ENCODE assay signal across 22 mouse cellular contexts in genomic region chr8:87775889-87776288, GRCm38 (mm10).
DNase-seq lines count a peak whose midpoint lies in the region; ATAC-seq and TF ChIP-seq lines count a peak whose summit lies in the region.
"Had no signal": no experiment of that assay in that cellular context is flagged by ENCODE, and none has a peak within 500 bp of the region (broad histone marks: within the 10 kb centered on the region; RNA-seq: fewer than 3 reads in every experiment).

No protein-coding gene starts in this region.

- no peak overlapping the region for H3K9ac ChIP-seq in lung, embryonic 14.5 days

- intact Hi-C loops in heart, postnatal 14 days (cut with DNase I): no loop called here

- DNase-seq in cerebellum, postnatal 10 days: peak; percentile 51 to 68
- no peak for DNase-seq in cerebellum, postnatal 36 days
- DNase-seq in heart, adult 11 months: peak; percentile 28
- DNase-seq in heart, postnatal 14 days: no peak
- peak; percentile 56 for DNase-seq in lung, embryonic 14.5 days
- DNase-seq in lung, postnatal 25 days (ENCODE audit: low spot score): no peak
- DNase-seq in lung, postnatal 14 days: peak; percentile 10
- no peak for DNase-seq in lung, adult 18-20 months
- DNase-seq: adrenal gland, adult 2 months; adrenal gland, adult 8-10 months; adrenal gland, postnatal 10 days; adrenal gland, postnatal 14 days; adrenal gland, postnatal 25 days; adrenal gland, postnatal 36 days; B cell, adult 2 months; cerebellum, adult 11 months; cerebellum, adult 11-12 months had no signal

- H3K9me3 ChIP-seq in lung, embryonic 14.5 days (ENCODE audit: low read depth, low read length): no peaks in the 10 kb centered on the region

- 58% methylated on average over 3 of the region's 3 CpGs for WGBS in lung, embryonic 14.5 days

- no peak overlapping the region for H3K27ac ChIP-seq in lung, embryonic 14.5 days (ENCODE audit: low read depth)

- H3K4me3 ChIP-seq in lung, embryonic 14.5 days (ENCODE audit: low read depth, low read length): no peak overlapping the region

- 0 out of 2 replicates have a peak, but pooled peaks cover 4% of the 10 kb centered on the region for H3K4me1 ChIP-seq in lung, embryonic 14.5 days (ENCODE audit: insufficient read depth)

- 0 out of 2 replicates have a peak, but pooled peaks have one; percentile 48 for ATAC-seq in lung, embryonic 14.5 days (ENCODE audit: insufficient read depth)
- ATAC-seq: activated CD4-positive, CD25-positive, alpha-beta regulatory T cell, adult 4 months; CD4-positive, CD25-positive, alpha-beta regulatory T cell, adult 4 months; Patski had no signal

- H3K4me2 ChIP-seq in lung, embryonic 14.5 days: no peak overlapping the region

- no peaks in the 10 kb centered on the region for H3K27me3 ChIP-seq in lung, embryonic 14.5 days (ENCODE audit: insufficient read depth, low read length)
- H3K27me3 ChIP-seq: CH12.LX had no signal

- H3K36me3 ChIP-seq in lung, embryonic 14.5 days (ENCODE audit: insufficient read depth): peaks cover 20% of the 10 kb centered on the region
- H3K36me3 ChIP-seq: G1E had no signal

- no peak for TF ChIP-seq CTCF in lung, embryonic 14.5 days (IDR thresholded peaks at IDR 0.05; ENCODE audit: low read depth)

Comparison
In these comparisons a context has a peak if more than half of its experiments do, and no peak if none do; other contexts are left out.
1. DNase-seq: peak in cerebellum, postnatal 10 days (2 of 2), heart, adult 11 months (single experiment), lung, embryonic 14.5 days (single experiment) and lung, postnatal 14 days (single experiment); none in cerebellum, postnatal 36 days (0 of 2), heart, postnatal 14 days (0 of 2), lung, postnatal 25 days (single experiment) and lung, adult 18-20 months (0 of 2).